Mouse (Mus musculus) limb, embryonic 15.5 days (tissue): ENCODE results near the gene Hdac6. TPM values are rescaled to one million over a fixed set of nuclear protein-coding genes. Genes with fewer than 3 reads are reported as not detected.
A peak's percentile ranks its signal among the peaks of the same experiment; 100 is the strongest.

Experiments
- ATAC-seq: fragments of 200-750 bp; cut with Nextera tagmentation; 2 replicates; pipeline ENCODE4 v1.8.0; 2017; ENCODE audit warnings: low read depth, moderate TSS enrichment; ENCODE audit not compliant: insufficient number of reproducible peaks, low FRiP score, low TSS enrichment
- H3K27ac ChIP-seq: fragments of 300-500 bp; sonication (generic); 2 replicates; pipeline ENCODE4 v1.5.1; 2015; ENCODE audit warnings: moderate library complexity, mild to moderate bottlenecking, inconsistent platforms
- H3K27me3 ChIP-seq: fragments of 300-500 bp; sonication (generic); 2 replicates; pipeline ENCODE4 v1.6.1; 2015; ENCODE audit warnings: inconsistent platforms
- H3K36me3 ChIP-seq: fragments of 300-500 bp; sonication (generic); 2 replicates; pipeline ENCODE4 v1.6.1; 2015; ENCODE audit warnings: inconsistent platforms
- H3K4me1 ChIP-seq: fragments of 300-500 bp; sonication (generic); 2 replicates; pipeline ENCODE4 v1.6.1; 2015; ENCODE audit warnings: inconsistent platforms
- H3K4me2 ChIP-seq: fragments of 300-500 bp; sonication (generic); 2 replicates; pipeline ENCODE4 v1.6.1; 2015; ENCODE audit warnings: mild to moderate bottlenecking, inconsistent platforms
- H3K4me3 ChIP-seq: fragments of 300-500 bp; sonication (generic); 2 replicates; pipeline ENCODE4 v1.5.1; 2015; ENCODE audit warnings: mild to moderate bottlenecking, inconsistent platforms
- H3K9ac ChIP-seq: fragments of 300-500 bp; sonication (generic); 2 replicates; pipeline ENCODE4 v1.6.1; 2015; ENCODE audit warnings: inconsistent platforms
- H3K9me3 ChIP-seq: fragments of 300-500 bp; sonication (generic); 2 replicates; pipeline ENCODE4 v1.6.1; 2016; ENCODE audit warnings: inconsistent platforms
- WGBS: fragments of 180-500 bp; shearing (Covaris S2); methylation state at CpG from one replicate; pipeline ENCODE4 v1.1.7; 2015; 5-methylcytosine and 5-hydroxymethylcytosine counted together
- polyA plus RNA-seq: library from polyadenylated mRNA; unstranded; fragments of >200 nt; fragmentation: Nextera tagmentation; extraction: Ambion mirVana; gene quantifications from 2 replicates; pipeline ENCODE4 v1.2.1, GENCODE M21; 2015

Hdac6 gene
- 25.3 and 27.0 TPM in 2 replicates for polyA plus RNA-seq

- Histone ChIP-seq H3K4me3 (peak within 1 kb of the TSS; percentile 47), H3K27ac (peak within 1 kb of the TSS; percentile 61), H3K9me3 (no peaks in the 10 kb centered on the region), H3K9ac (peak within 1 kb of the TSS; percentile 20; the same call in 1 of the 2 replicates), H3K4me1 (no peaks in the 10 kb centered on the region), H3K27me3 (no peaks in the 10 kb centered on the region), H3K4me2 (peak within 1 kb of the TSS; percentile 53), H3K36me3 (no peaks in the 10 kb centered on the region)
- ATAC-seq, result peak; percentile 25; the same call in 1 of the 2 replicates
- 22% methylated on average over 36 of the region's 37 CpGs for WGBS
Observed at GRCm38 (mm10) chrX:7947108-7947899, at the start of gene Hdac6. TSS of gene Hdac6 (minus strand) at chrX:7947889.

- 70% methylated on average over 10 of the region's 10 CpGs for WGBS
- Histone ChIP-seq H3K36me3 (no peaks in the 10 kb centered on the region), H3K9me3 (no peaks in the 10 kb centered on the region), H3K9ac (no peak overlapping the region), H3K27ac (no peak overlapping the region), H3K4me2 (no peak overlapping the region), H3K4me1 (no peaks in the 10 kb centered on the region), H3K4me3 (no peak overlapping the region), H3K27me3 (no peaks in the 10 kb centered on the region)
- ATAC-seq, result no peak
Observed at GRCm38 (mm10) chrX:7993068-7993735, 45.5 kb upstream of the Hdac6 start.

GRCm38 (mm10) chrX:7992379-7993067 is 44.8 kb upstream of the Hdac6 start:
- Histone ChIP-seq H3K9ac (no peak overlapping the region), H3K4me2 (no peak overlapping the region), H3K4me1 (no peaks in the 10 kb centered on the region), H3K27ac (no peak overlapping the region), H3K27me3 (no peaks in the 10 kb centered on the region), H3K36me3 (no peaks in the 10 kb centered on the region), H3K9me3 (no peaks in the 10 kb centered on the region), H3K4me3 (no peak overlapping the region)
- ATAC-seq, result no peak
- 57% methylated on average over 8 of the region's 8 CpGs for WGBS

- H3K9me3 ChIP-seq, result no peaks in the 10 kb centered on the region
- no peak overlapping the region for H3K4me2 ChIP-seq
- no peak for ATAC-seq
- no peak overlapping the region for H3K9ac ChIP-seq
- H3K27me3 ChIP-seq, result no peaks in the 10 kb centered on the region
- H3K4me3 ChIP-seq, result no peak overlapping the region
- no peaks in the 10 kb centered on the region for H3K4me1 ChIP-seq
- H3K36me3 ChIP-seq, result no peaks in the 10 kb centered on the region
- H3K27ac ChIP-seq, result no peak overlapping the region
- 83% methylated on average over 7 of the region's 7 CpGs for WGBS
Observed at GRCm38 (mm10) chrX:7981368-7981767, 33.7 kb upstream of the Hdac6 start.

GRCm38 (mm10) chrX:7977892-7978291 is 30.2 kb upstream of the Hdac6 start, which contains the start of gene Gata1:
TSS of gene Gata1 (minus strand) at chrX:7978071.
- Histone ChIP-seq H3K27ac (no peak within 1 kb of the TSS), H3K4me1 (no peaks in the 10 kb centered on the region), H3K9ac (no peak within 1 kb of the TSS), H3K36me3 (no peaks in the 10 kb centered on the region), H3K9me3 (no peaks in the 10 kb centered on the region), H3K4me2 (no peak within 1 kb of the TSS), H3K4me3 (no peak within 1 kb of the TSS), H3K27me3 (no peaks in the 10 kb centered on the region)
- ATAC-seq, result no peak
- 92% methylated on average over 11 of the region's 11 CpGs for WGBS

- 82% methylated on average over 4 of the region's 4 CpGs for WGBS
- no peak for ATAC-seq
- Histone ChIP-seq H3K36me3 (no peaks in the 10 kb centered on the region), H3K4me2 (no peak overlapping the region), H3K27ac (no peak overlapping the region), H3K27me3 (no peaks in the 10 kb centered on the region), H3K9ac (no peak overlapping the region), H3K4me1 (no peaks in the 10 kb centered on the region), H3K9me3 (no peaks in the 10 kb centered on the region), H3K4me3 (no peak overlapping the region)
Observed at GRCm38 (mm10) chrX:7971292-7971691, 23.6 kb upstream of the Hdac6 start.

GRCm38 (mm10) chrX:7968899-7969298 is 21.2 kb upstream of the Hdac6 start:
- no peaks in the 10 kb centered on the region for H3K36me3 ChIP-seq
- H3K4me1 ChIP-seq, result no peaks in the 10 kb centered on the region
- no peak for ATAC-seq
- H3K27me3 ChIP-seq, result no peaks in the 10 kb centered on the region
- no peak overlapping the region for H3K4me2 ChIP-seq
- H3K9me3 ChIP-seq, result no peaks in the 10 kb centered on the region
- no peak overlapping the region for H3K27ac ChIP-seq
- no peak overlapping the region for H3K9ac ChIP-seq
- no peak overlapping the region for H3K4me3 ChIP-seq
- 83% methylated on average over 3 of the region's 3 CpGs for WGBS

GRCm38 (mm10) chrX:7968226-7968625 is 20.5 kb upstream of the Hdac6 start:
- 79% methylated on average over 8 of the region's 8 CpGs for WGBS
- Histone ChIP-seq H3K9ac (no peak overlapping the region), H3K4me3 (no peak overlapping the region), H3K4me1 (no peaks in the 10 kb centered on the region), H3K9me3 (no peaks in the 10 kb centered on the region), H3K4me2 (no peak overlapping the region), H3K27me3 (no peaks in the 10 kb centered on the region), H3K36me3 (no peaks in the 10 kb centered on the region), H3K27ac (no peak overlapping the region)
- no peak for ATAC-seq

- Histone ChIP-seq H3K4me2 (no peak overlapping the region), H3K9me3 (no peaks in the 10 kb centered on the region), H3K27ac (no peak overlapping the region), H3K27me3 (no peaks in the 10 kb centered on the region), H3K4me3 (no peak overlapping the region), H3K36me3 (no peaks in the 10 kb centered on the region), H3K4me1 (no peaks in the 10 kb centered on the region), H3K9ac (no peak overlapping the region)
- WGBS, result 67% methylated on average over 8 of the region's 9 CpGs
- ATAC-seq, result no peak
Observed at GRCm38 (mm10) chrX:7967596-7968201, 20.0 kb upstream of the Hdac6 start.

GRCm38 (mm10) chrX:7966161-7966560 is 18.5 kb upstream of the Hdac6 start:
- H3K36me3 ChIP-seq, result no peaks in the 10 kb centered on the region
- H3K9me3 ChIP-seq, result no peaks in the 10 kb centered on the region
- H3K4me1 ChIP-seq, result no peaks in the 10 kb centered on the region
- 74% methylated on average over 4 of the region's 4 CpGs for WGBS
- no peaks in the 10 kb centered on the region for H3K27me3 ChIP-seq
- no peak overlapping the region for H3K27ac ChIP-seq
- H3K4me2 ChIP-seq, result no peak overlapping the region
- no peak for ATAC-seq
- no peak overlapping the region for H3K4me3 ChIP-seq
- H3K9ac ChIP-seq, result no peak overlapping the region

- no peak overlapping the region for H3K9ac ChIP-seq
- no peaks in the 10 kb centered on the region for H3K4me1 ChIP-seq
- no peaks in the 10 kb centered on the region for H3K27me3 ChIP-seq
- H3K4me3 ChIP-seq, result no peak overlapping the region
- H3K27ac ChIP-seq, result no peak overlapping the region
- H3K9me3 ChIP-seq, result no peaks in the 10 kb centered on the region
- no peak for ATAC-seq
- no peaks in the 10 kb centered on the region for H3K36me3 ChIP-seq
- H3K4me2 ChIP-seq, result no peak overlapping the region
- WGBS, result 59% methylated on average over 7 of the region's 7 CpGs
Observed at GRCm38 (mm10) chrX:7963829-7964626, 16.3 kb upstream of the Hdac6 start.
